Mouse (Mus musculus) stomach, embryonic 15.5 days (tissue): ENCODE measurements around the gene Rbpj. TPM values are rescaled to one million over a fixed set of nuclear protein-coding genes. Genes with fewer than 3 reads are reported as not detected.
A peak's percentile ranks its signal among the peaks of the same experiment; 100 is the strongest.

ENCODE experiments used
- ATAC-seq: fragments of 200-750 bp; cut with Nextera tagmentation; 2 replicates; pipeline ENCODE4 v1.8.0; 2017; ENCODE audit warnings: low read depth, moderate number of reproducible peaks, moderate TSS enrichment; ENCODE audit not compliant: insufficient read depth, low FRiP score
- H3K27ac ChIP-seq: fragments of 300-500 bp; sonication (generic); 2 replicates; pipeline ENCODE4 v1.5.1; 2015; ENCODE audit warnings: mild to moderate bottlenecking, inconsistent platforms
- H3K27me3 ChIP-seq: fragments of 300-500 bp; sonication (generic); replicated peaks from 2 replicates; pipeline ENCODE4 v1.6.1; 2015; ENCODE audit warnings: inconsistent platforms
- H3K36me3 ChIP-seq: fragments of 300-500 bp; sonication (generic); 2 replicates; pipeline ENCODE4 v1.6.1; 2015; ENCODE audit warnings: inconsistent platforms
- H3K4me1 ChIP-seq: fragments of 300-500 bp; sonication (generic); 2 replicates; pipeline ENCODE4 v1.6.1; 2015; ENCODE audit warnings: inconsistent platforms
- H3K4me2 ChIP-seq: fragments of 300-500 bp; sonication (generic); 2 replicates; pipeline ENCODE4 v1.6.1; 2015; ENCODE audit warnings: mild to moderate bottlenecking, inconsistent platforms
- H3K4me3 ChIP-seq: fragments of 300-500 bp; sonication (generic); replicated peaks from 2 replicates; pipeline ENCODE4 v1.5.1; 2015; ENCODE audit warnings: inconsistent platforms
- H3K9ac ChIP-seq: fragments of 300-500 bp; sonication (generic); 2 replicates; pipeline ENCODE4 v1.6.1; 2015; ENCODE audit warnings: inconsistent platforms
- H3K9me3 ChIP-seq: fragments of 300-500 bp; sonication (generic); 2 replicates; pipeline ENCODE4 v1.6.1; 2016; ENCODE audit warnings: inconsistent platforms
- WGBS: fragments of 180-500 bp; shearing (Covaris S2); methylation state at CpG from one replicate; pipeline ENCODE4 v1.1.7; 2015; 5-methylcytosine and 5-hydroxymethylcytosine counted together
- polyA plus RNA-seq: library from polyadenylated mRNA; unstranded; fragments of >200 nt; fragmentation: Nextera tagmentation; extraction: Ambion mirVana; gene quantifications from 2 replicates; pipeline ENCODE4 v1.2.1, GENCODE M21; 2015

Rbpj gene
- polyA plus RNA-seq, 1 experiment from 2014 or later = 26.9 TPM

- no peak overlapping the region for H3K27ac ChIP-seq
- no peak for ATAC-seq
- 89% methylated on average over 4 of the region's 4 CpGs for WGBS
- H3K27me3 ChIP-seq = no peaks in the 10 kb centered on the region
- no peak overlapping the region for H3K9ac ChIP-seq
- no peak overlapping the region for H3K4me2 ChIP-seq
- no peaks in the 10 kb centered on the region for H3K36me3 ChIP-seq
- H3K9me3 ChIP-seq = no peaks in the 10 kb centered on the region
- H3K4me1 ChIP-seq = no peaks in the 10 kb centered on the region; the same call in 1 of the 2 replicates
- H3K4me3 ChIP-seq = no peak overlapping the region
Observed at GRCm38 (mm10) chr5:53519131-53519530, 53.2 kb downstream of the Rbpj start.

- Histone ChIP-seq H3K4me1 (no peaks in the 10 kb centered on the region; the same call in 1 of the 2 replicates), H3K27ac (no peak overlapping the region), H3K9ac (no peak overlapping the region), H3K27me3 (no peaks in the 10 kb centered on the region), H3K9me3 (no peaks in the 10 kb centered on the region), H3K4me2 (no peak overlapping the region), H3K36me3 (no peaks in the 10 kb centered on the region), H3K4me3 (no peak overlapping the region)
- no peak for ATAC-seq
- WGBS = 92% methylated on average over 10 of the region's 10 CpGs
Observed at GRCm38 (mm10) chr5:53519998-53520577, 54.1 kb downstream of the Rbpj start.

- peak; percentile 73; the same call in 1 of the 2 replicates for ATAC-seq
- H3K9ac ChIP-seq = no peak overlapping the region
- H3K27ac ChIP-seq = no peak overlapping the region
- H3K4me1 ChIP-seq = peaks cover 2% of the 10 kb centered on the region; the same call in 1 of the 2 replicates
- H3K27me3 ChIP-seq = no peaks in the 10 kb centered on the region
- H3K4me2 ChIP-seq = no peak overlapping the region
- no peaks in the 10 kb centered on the region for H3K36me3 ChIP-seq
- no peaks in the 10 kb centered on the region for H3K9me3 ChIP-seq
- no peak overlapping the region for H3K4me3 ChIP-seq
- 29% methylated on average over 3 of the region's 3 CpGs for WGBS
Observed at GRCm38 (mm10) chr5:53523046-53523445, 57.1 kb downstream of the Rbpj start.

- H3K4me3 ChIP-seq = no peak overlapping the region
- H3K9me3 ChIP-seq = no peaks in the 10 kb centered on the region
- no peak overlapping the region for H3K27ac ChIP-seq
- H3K9ac ChIP-seq = no peak overlapping the region
- WGBS = 94% methylated on average over 7 of the region's 7 CpGs
- H3K36me3 ChIP-seq = no peaks in the 10 kb centered on the region
- peaks cover 2% of the 10 kb centered on the region; the same call in 1 of the 2 replicates for H3K4me1 ChIP-seq
- no peaks in the 10 kb centered on the region for H3K27me3 ChIP-seq
- ATAC-seq = no peak
- no peak overlapping the region for H3K4me2 ChIP-seq
Observed at GRCm38 (mm10) chr5:53524162-53524561, 58.2 kb downstream of the Rbpj start.

GRCm38 (mm10) chr5:53524831-53525230 lies 58.9 kb downstream of the Rbpj start:
- Histone ChIP-seq H3K27ac (no peak overlapping the region), H3K4me1 (peaks cover 2% of the 10 kb centered on the region; the same call in 1 of the 2 replicates), H3K9me3 (no peaks in the 10 kb centered on the region), H3K27me3 (no peaks in the 10 kb centered on the region), H3K9ac (no peak overlapping the region), H3K4me3 (no peak overlapping the region), H3K36me3 (no peaks in the 10 kb centered on the region), H3K4me2 (no peak overlapping the region)
- no peak for ATAC-seq
- WGBS = 79% methylated on average over 5 of the region's 5 CpGs

GRCm38 (mm10) chr5:53525305-53526069 lies 59.5 kb downstream of the Rbpj start:
- Histone ChIP-seq H3K9me3 (no peaks in the 10 kb centered on the region), H3K4me2 (no peak overlapping the region), H3K27ac (no peak overlapping the region), H3K27me3 (no peaks in the 10 kb centered on the region), H3K4me3 (no peak overlapping the region), H3K36me3 (no peaks in the 10 kb centered on the region), H3K4me1 (peaks cover 2% of the 10 kb centered on the region; the same call in 1 of the 2 replicates), H3K9ac (no peak overlapping the region)
- no peak for ATAC-seq
- 65% methylated on average over 20 of the region's 20 CpGs for WGBS

- Histone ChIP-seq H3K4me1 (peaks cover 5% of the 10 kb centered on the region; the same call in 1 of the 2 replicates), H3K9me3 (no peaks in the 10 kb centered on the region), H3K9ac (no peak overlapping the region), H3K27me3 (no peaks in the 10 kb centered on the region), H3K27ac (no peak overlapping the region), H3K4me3 (no peak overlapping the region), H3K36me3 (no peaks in the 10 kb centered on the region), H3K4me2 (no peak overlapping the region)
- WGBS = 77% methylated on average over 1 of the region's 1 CpGs
- ATAC-seq = no peak
Observed at GRCm38 (mm10) chr5:53526070-53526430, 60.1 kb downstream of the Rbpj start.

GRCm38 (mm10) chr5:53529846-53530245 lies 63.9 kb downstream of the Rbpj start:
- no peak overlapping the region for H3K4me2 ChIP-seq
- no peak overlapping the region for H3K27ac ChIP-seq
- no peaks in the 10 kb centered on the region for H3K9me3 ChIP-seq
- H3K4me3 ChIP-seq = no peak overlapping the region
- 0 out of 2 replicates have a peak, but pooled peaks cover 5% of the 10 kb centered on the region for H3K4me1 ChIP-seq
- no peaks in the 10 kb centered on the region for H3K36me3 ChIP-seq
- H3K9ac ChIP-seq = no peak overlapping the region
- no peaks in the 10 kb centered on the region for H3K27me3 ChIP-seq
- ATAC-seq = no peak
- 65% methylated on average over 1 of the region's 1 CpGs for WGBS

GRCm38 (mm10) chr5:53535096-53535495 lies 69.1 kb downstream of the Rbpj start:
- H3K4me2 ChIP-seq = no peak overlapping the region
- H3K27ac ChIP-seq = no peak overlapping the region
- H3K4me3 ChIP-seq = no peak overlapping the region
- no peak for ATAC-seq
- no peaks in the 10 kb centered on the region for H3K27me3 ChIP-seq
- H3K4me1 ChIP-seq = 0 out of 2 replicates have a peak, but pooled peaks cover 3% of the 10 kb centered on the region
- no peak overlapping the region for H3K9ac ChIP-seq
- WGBS = 60% methylated on average over 12 of the region's 12 CpGs
- H3K9me3 ChIP-seq = no peaks in the 10 kb centered on the region
- H3K36me3 ChIP-seq = no peaks in the 10 kb centered on the region

GRCm38 (mm10) chr5:53536635-53537554 lies 70.9 kb downstream of the Rbpj start:
- no peak overlapping the region for H3K4me2 ChIP-seq
- ATAC-seq = no peak
- no peaks in the 10 kb centered on the region for H3K27me3 ChIP-seq
- no peaks in the 10 kb centered on the region for H3K36me3 ChIP-seq
- no peak overlapping the region for H3K9ac ChIP-seq
- H3K9me3 ChIP-seq = no peaks in the 10 kb centered on the region
- WGBS = 64% methylated on average over 12 of the region's 12 CpGs
- H3K27ac ChIP-seq = no peak overlapping the region
- no peak overlapping the region for H3K4me3 ChIP-seq
- no peaks in the 10 kb centered on the region for H3K4me1 ChIP-seq

GRCm38 (mm10) chr5:53539860-53540633 lies 74.1 kb downstream of the Rbpj start:
- no peak overlapping the region for H3K27ac ChIP-seq
- no peak for ATAC-seq
- H3K27me3 ChIP-seq = no peaks in the 10 kb centered on the region
- no peak overlapping the region for H3K4me3 ChIP-seq
- no peak overlapping the region for H3K4me2 ChIP-seq
- H3K4me1 ChIP-seq = no peaks in the 10 kb centered on the region
- 69% methylated on average over 18 of the region's 18 CpGs for WGBS
- H3K9ac ChIP-seq = no peak overlapping the region
- no peaks in the 10 kb centered on the region for H3K9me3 ChIP-seq
- H3K36me3 ChIP-seq = no peaks in the 10 kb centered on the region
